Mouse (Mus musculus): ENCODE results near the gene Tctex1d4. TPM values are rescaled to one million over a fixed set of nuclear protein-coding genes. Genes with fewer than 3 reads are reported as not detected.

Tctex1d4 gene
- polyA plus RNA-seq, 1 experiment from 2014 or later = not detected

DNA sequence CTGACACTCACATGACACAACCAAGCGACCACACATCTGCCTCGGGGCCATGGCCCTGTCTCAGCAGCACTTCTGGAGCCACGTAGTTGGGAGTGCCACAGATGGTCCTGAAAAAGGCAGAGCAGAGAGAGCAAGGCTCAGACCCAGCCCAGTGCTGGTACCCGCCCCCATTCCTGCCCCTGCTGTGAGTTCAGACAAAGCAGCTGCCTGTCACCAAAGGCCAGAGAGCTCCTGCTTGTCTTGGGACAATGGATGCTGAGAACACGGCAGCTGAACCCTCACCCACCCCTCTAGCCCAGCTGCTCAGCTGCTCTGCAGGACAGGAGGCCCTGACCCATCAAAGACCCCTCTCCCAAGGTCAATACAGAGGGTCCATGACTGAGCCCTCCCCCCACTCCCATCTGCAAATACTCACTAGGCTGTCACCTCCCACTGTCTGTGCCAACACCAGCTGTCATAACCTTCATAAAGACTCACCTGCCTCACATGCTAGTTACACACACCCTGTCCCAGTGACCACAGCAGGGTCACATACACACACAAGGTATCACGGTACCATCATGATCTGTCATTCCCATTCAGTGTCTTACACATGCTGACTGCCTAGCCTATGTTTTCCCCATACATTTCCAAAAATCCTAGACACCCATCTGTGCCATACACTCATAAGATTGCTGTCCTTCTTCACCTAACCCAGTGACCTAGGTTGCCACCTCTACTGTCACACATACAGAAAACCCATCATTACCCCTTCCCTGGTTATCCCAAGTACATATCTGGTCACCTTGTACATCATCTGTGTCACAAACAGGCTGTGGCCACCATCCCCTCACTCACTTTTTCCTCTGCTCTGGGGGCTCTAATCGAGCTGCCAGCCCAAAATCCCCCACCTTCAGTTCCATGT lies 5.5 kb downstream of the Tctex1d4 start:
- Histone ChIP-seq H3K27me3 (peaks cover 30% of the 10 kb centered on the region), H3K4me1 (peaks cover 15% of the 10 kb centered on the region), H3K27ac (no peak overlapping the region), H3K36me3 (peaks cover 16% of the 10 kb centered on the region), H3K4me3 (peak overlapping the region; percentile 76; the same call in 1 of the 2 replicates), H3K9me3 (no peaks in the 10 kb centered on the region), H3K9ac (peak overlapping the region; percentile 84; the same call in 1 of the 2 replicates), H3K4me2 (peak overlapping the region; percentile 97)
- no peak for ATAC-seq (ENCODE audit: insufficient number of reproducible peaks, insufficient read depth, low FRiP score, low TSS enrichment, low read depth)
- 23% methylated on average over 7 of the region's 7 CpGs for WGBS

DNA sequence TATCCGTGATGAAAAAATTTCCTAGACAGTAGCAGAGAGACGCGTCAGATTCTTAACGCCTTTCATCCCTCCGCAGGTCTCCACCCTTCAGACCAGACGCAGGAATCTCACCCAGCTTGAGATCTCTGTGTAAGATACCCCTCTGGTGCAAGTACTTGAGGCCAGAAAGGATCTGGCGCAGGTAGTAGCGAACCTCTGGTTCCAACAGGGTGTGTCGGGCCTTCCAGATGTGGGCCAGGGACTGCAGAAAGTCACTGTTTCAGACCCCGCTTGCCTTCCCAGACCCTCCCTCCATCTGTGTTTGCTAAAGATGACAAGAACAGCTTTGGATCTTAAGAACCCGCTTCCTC lies 6.2 kb downstream of the Tctex1d4 start:
- Histone ChIP-seq H3K27ac (no peak overlapping the region), H3K9ac (peak overlapping the region; percentile 84), H3K27me3 (peaks cover 30% of the 10 kb centered on the region), H3K36me3 (peaks cover 16% of the 10 kb centered on the region), H3K4me3 (peak overlapping the region; percentile 76), H3K4me2 (peak overlapping the region; percentile 97), H3K9me3 (no peaks in the 10 kb centered on the region), H3K4me1 (peaks cover 15% of the 10 kb centered on the region)
- WGBS = 11% methylated on average over 11 of the region's 11 CpGs
- ATAC-seq (ENCODE audit: insufficient number of reproducible peaks, insufficient read depth, low FRiP score, low TSS enrichment, low read depth) = no peak

DNA sequence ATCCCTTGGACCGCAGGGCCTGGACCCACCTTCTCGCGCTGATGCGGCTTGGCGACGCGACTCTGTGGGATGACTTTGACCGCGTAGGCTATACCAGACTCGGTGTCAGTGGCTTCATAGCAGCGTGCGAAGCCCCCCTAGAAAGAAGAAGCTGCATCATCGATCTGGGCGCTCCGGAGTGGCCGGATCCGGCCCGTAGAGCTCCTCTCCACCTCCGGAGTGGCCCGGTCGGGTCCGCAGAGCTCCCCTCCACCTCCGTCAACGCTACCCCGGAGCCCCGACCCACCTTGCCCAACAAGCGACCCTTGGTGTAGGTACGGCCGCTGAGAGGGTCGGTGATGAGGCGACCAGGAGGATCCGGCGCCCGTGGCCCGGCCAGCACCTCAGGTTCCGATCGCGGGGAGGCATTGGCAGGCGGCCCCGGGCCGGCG lies 6.8 kb downstream of the Tctex1d4 start:
- ATAC-seq (ENCODE audit: insufficient number of reproducible peaks, insufficient read depth, low FRiP score, low TSS enrichment, low read depth) = peak; percentile 53; the same call in 1 of the 2 replicates
- Histone ChIP-seq H3K4me1 (peaks cover 15% of the 10 kb centered on the region), H3K4me3 (peak overlapping the region; percentile 76), H3K36me3 (peaks cover 13% of the 10 kb centered on the region), H3K27ac (no peak overlapping the region), H3K9me3 (no peaks in the 10 kb centered on the region), H3K9ac (peak overlapping the region; percentile 84), H3K4me2 (peak overlapping the region; percentile 97), H3K27me3 (peaks cover 30% of the 10 kb centered on the region)
- under 1% methylated on average over 42 of the region's 42 CpGs for WGBS

DNA sequence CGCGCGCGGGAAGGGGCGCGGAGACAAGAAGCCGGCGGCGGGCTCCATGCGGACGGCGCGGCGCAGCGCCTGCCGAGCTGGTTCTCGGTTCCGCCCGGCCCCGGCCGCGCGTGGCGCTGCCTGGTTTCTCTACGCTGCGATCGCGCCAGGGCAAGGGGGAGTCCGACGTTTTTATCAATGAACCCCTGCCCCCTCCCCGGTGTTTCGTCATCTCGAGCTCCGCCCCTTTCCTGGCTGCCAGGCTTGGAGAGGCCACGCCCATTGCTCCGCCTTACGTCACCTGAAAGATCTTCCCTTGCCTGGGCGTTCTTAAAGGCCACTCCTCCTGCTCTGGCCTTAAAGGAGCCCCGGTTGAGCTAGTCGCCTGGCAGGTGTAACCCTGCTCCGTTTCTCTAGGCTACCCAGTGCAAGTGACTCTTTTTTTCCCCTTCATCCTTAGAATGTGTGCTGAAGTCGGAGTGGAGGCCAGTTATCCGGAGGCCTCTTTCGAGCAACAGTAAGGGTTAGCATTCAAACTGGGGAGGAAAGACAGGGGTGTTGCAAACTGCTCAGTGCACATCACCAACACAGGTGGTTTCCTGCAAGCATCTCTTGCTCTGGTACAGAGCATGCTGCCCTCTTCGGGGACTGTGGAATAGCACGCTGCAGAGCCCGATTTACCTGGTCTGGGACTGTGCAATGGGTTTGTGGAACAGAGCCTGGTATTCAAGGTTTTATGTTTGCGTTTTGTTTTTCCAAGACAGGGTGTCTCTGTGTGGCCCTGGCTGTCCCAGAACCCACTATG lies 7.4 kb downstream of the Tctex1d4 start, which contains the start of gene Plk3:
Plk3 (minus strand) TSS at position 147 of the 784 bp plus-strand sequence.
- Histone ChIP-seq H3K36me3 (peaks cover 7% of the 10 kb centered on the region; the same call in 1 of the 2 replicates), H3K27ac (no peak within 1 kb of the TSS)
- WGBS = 2% methylated on average over 39 of the region's 48 CpGs

DNA sequence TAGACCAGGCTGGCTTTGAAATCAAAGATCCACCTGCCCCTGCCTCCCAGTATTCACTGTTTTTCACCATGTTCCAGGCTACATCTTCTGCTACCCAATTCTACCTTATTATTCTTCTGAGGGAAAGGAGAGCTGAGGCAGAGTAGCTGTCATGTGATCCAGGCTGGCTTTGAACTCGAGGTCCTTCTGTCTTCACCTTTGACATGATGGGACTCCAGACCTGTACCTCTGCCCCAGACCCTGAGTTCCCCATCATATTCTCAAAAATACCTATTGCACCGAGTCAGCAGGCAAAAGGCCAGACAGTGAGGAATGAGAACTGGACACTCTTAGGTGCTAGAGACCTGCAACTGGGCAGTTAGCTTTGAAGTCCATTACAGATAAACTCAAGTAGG lies 8.0 kb downstream of the Tctex1d4 start:
- H3K4me2 ChIP-seq = no peak overlapping the region
- 30% methylated on average over 2 of the region's 2 CpGs for WGBS

More for the DNA sequence above, 7.4 kb downstream of the Tctex1d4 start, which contains the start of gene Plk3:
- Histone ChIP-seq H3K4me2 (peak within 1 kb of the TSS; percentile 97), H3K9me3 (no peaks in the 10 kb centered on the region), H3K4me3 (peak within 1 kb of the TSS; percentile 76), H3K27me3 (peaks cover 30% of the 10 kb centered on the region), H3K4me1 (peaks cover 15% of the 10 kb centered on the region), H3K9ac (peak within 1 kb of the TSS; percentile 84)
- ATAC-seq (ENCODE audit: insufficient number of reproducible peaks, insufficient read depth, low FRiP score, low TSS enrichment, low read depth) = peak; percentile 82

DNA sequence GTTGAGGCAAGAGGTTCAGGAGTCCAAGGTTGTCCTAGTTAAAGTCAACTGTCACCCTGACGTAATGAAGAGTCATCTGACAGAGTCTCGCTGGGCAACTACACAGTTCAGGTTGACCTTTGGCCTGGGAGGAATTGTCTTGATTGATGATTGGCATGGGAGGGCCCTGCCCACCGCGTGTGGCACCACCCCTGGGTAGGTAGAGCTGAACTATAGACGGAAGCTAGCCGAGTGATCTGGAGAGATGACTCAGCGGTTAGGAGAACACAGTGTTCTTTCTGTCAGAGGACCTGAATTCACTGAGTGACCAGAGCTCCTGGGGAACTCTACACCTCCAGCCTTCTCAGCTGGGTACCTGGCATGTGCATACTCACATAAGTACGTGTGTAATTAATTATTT lies 9.4 kb downstream of the Tctex1d4 start:
- Histone ChIP-seq H3K4me1 (peaks cover 15% of the 10 kb centered on the region), H3K27ac (no peak overlapping the region), H3K9me3 (no peaks in the 10 kb centered on the region), H3K36me3 (no peaks in the 10 kb centered on the region), H3K27me3 (peaks cover 27% of the 10 kb centered on the region), H3K9ac (no peak overlapping the region), H3K4me3 (no peak overlapping the region), H3K4me2 (no peak overlapping the region)
- 20% methylated on average over 8 of the region's 8 CpGs for WGBS
- no peak for ATAC-seq (ENCODE audit: insufficient number of reproducible peaks, insufficient read depth, low FRiP score, low TSS enrichment, low read depth)

More for the DNA sequence above, 8.0 kb downstream of the Tctex1d4 start:
- Histone ChIP-seq H3K27me3 (peaks cover 30% of the 10 kb centered on the region), H3K4me3 (0 out of 2 replicates have a peak overlapping the region, but pooled peaks have one; percentile 76), H3K9ac (no peak overlapping the region), H3K36me3 (peaks cover 5% of the 10 kb centered on the region; the same call in 1 of the 2 replicates), H3K4me1 (peaks cover 15% of the 10 kb centered on the region), H3K27ac (no peak overlapping the region), H3K9me3 (no peaks in the 10 kb centered on the region)
- ATAC-seq (ENCODE audit: insufficient number of reproducible peaks, insufficient read depth, low FRiP score, low TSS enrichment, low read depth) = no peak

DNA sequence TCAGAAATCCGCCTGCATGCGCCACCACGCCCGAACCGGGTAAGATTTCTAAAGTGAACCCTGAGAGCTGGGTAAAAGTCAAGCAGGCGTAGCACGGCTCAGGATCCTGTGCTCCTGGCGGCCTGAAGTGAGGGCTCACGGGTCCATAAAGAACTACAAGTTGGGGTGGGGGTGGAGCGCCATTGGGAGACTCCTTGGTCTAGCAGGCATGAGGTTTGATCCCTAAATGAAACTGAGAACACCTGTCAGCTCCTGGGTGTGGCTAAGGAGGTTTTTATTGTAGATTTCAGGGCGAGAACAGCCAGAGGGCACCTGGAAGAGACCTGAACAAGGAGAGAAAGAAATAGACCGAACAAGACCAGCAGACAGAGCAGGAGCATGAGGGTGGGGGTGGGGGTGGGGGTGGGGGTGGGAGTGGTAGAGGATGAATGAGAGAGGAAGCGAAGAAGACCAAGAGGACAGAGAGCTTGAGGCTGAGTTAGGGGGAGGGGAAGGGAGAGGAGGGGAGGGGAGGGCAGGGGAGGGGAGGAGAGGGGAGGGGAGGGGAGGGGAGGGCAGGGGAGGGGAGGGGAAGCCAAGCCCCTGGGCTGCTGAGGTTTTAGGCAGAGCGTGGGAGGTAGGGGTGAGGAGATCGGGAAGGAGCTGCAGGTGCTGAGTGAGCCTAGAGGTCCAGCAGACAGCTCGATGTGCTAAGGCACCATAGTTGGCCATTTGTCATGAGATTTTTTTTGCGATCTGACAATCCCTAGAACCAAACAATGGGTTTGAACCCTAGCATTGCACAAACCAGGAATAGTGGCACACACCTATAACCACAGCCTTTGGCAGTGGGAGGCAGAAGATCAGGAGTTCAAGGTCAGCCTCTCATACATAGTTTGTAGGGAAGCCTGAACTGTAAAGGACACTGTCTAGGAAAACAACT lies 12.0 kb downstream of the Tctex1d4 start:
- Histone ChIP-seq H3K27me3 (peaks cover 3% of the 10 kb centered on the region; the same call in 1 of the 2 replicates), H3K9ac (no peak overlapping the region), H3K9me3 (no peaks in the 10 kb centered on the region), H3K4me3 (no peak overlapping the region), H3K27ac (no peak overlapping the region), H3K4me2 (no peak overlapping the region), H3K36me3 (no peaks in the 10 kb centered on the region), H3K4me1 (peaks cover 4% of the 10 kb centered on the region)
- ATAC-seq (ENCODE audit: insufficient number of reproducible peaks, insufficient read depth, low FRiP score, low TSS enrichment, low read depth) = no peak
- 63% methylated on average over 16 of the region's 17 CpGs for WGBS

DNA sequence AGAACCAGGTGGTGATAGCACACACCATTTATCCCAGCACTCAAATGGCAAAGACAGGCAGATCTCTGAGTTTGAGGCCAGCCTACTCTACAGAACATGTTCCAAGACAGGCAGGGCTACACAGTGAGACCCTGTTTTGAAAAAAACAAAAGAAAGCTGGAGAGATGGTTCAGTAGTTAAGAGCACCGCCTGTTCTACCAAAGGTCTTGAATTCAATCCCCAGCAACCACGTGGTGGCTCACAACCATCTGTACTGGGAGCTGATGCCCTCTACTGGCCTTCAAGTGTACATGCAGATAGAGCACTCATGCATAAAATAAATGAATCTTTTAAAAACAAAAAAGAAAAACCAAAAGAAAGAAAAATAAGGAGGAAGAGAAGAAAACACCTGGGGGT lies 12.6 kb downstream of the Tctex1d4 start:
- H3K9me3 ChIP-seq = no peaks in the 10 kb centered on the region
- WGBS = 2% methylated on average over 2 of the region's 2 CpGs
- no peak for ATAC-seq (ENCODE audit: insufficient number of reproducible peaks, insufficient read depth, low FRiP score, low TSS enrichment, low read depth)

DNA sequence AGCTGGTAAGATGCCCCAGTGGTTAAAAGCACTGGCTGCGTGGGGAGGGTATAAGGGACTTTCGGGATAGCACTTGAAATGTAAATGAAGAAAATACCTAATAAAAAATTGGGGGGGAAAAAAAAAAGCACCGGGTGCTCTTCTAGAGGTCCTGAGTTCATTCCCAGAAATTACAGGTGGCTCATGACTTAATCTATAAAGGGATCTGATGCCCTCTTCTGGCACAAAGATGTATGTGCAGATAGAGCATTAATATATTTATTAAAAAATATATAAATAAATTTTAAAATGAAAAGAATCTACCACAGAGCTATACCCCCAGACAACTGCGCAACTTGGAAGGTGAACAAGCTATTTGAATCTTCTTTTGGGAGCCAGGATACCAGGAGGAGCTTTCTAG lies 14.0 kb downstream of the Tctex1d4 start:
- H3K27me3 ChIP-seq = 0 out of 2 replicates have a peak, but pooled peaks cover 3% of the 10 kb centered on the region
- WGBS = 31% methylated on average over 4 of the region's 4 CpGs
- H3K4me1 ChIP-seq = no peaks in the 10 kb centered on the region
- no peak overlapping the region for H3K27ac ChIP-seq
- no peaks in the 10 kb centered on the region for H3K9me3 ChIP-seq
- no peak overlapping the region for H3K9ac ChIP-seq
- H3K36me3 ChIP-seq = no peaks in the 10 kb centered on the region
- ATAC-seq (ENCODE audit: insufficient number of reproducible peaks, insufficient read depth, low FRiP score, low TSS enrichment, low read depth) = no peak
- H3K4me2 ChIP-seq = no peak overlapping the region
- H3K4me3 ChIP-seq = no peak overlapping the region

More for the DNA sequence above, 12.6 kb downstream of the Tctex1d4 start:
- Histone ChIP-seq H3K4me2 (no peak overlapping the region), H3K36me3 (no peaks in the 10 kb centered on the region), H3K9ac (no peak overlapping the region), H3K27me3 (peaks cover 3% of the 10 kb centered on the region; the same call in 1 of the 2 replicates), H3K4me3 (no peak overlapping the region), H3K27ac (no peak overlapping the region), H3K4me1 (peaks cover 2% of the 10 kb centered on the region)

DNA sequence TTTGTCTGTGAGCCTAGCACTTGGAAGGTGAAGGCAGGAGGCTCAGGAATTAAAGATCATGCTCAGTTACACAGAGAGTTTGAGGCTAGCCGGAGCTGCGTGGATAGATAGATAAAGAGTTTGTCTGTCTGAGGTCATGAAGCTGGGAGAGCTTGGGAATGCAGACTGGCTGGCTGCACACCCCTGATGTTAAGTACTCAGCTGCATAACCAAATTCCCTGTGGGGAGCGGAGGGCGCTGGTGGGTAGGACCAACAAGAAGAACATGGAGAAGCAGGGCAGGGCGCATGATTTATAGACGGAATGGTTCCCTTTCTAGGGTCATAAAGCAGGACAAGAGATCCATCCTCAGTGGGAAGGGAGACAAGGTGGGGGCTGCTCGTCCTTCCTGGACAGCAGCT lies 16.4 kb downstream of the Tctex1d4 start:
- WGBS = 63% methylated on average over 7 of the region's 7 CpGs
- no peak for ATAC-seq (ENCODE audit: insufficient number of reproducible peaks, insufficient read depth, low FRiP score, low TSS enrichment, low read depth)
- Histone ChIP-seq H3K4me3 (no peak overlapping the region), H3K27ac (no peak overlapping the region), H3K4me2 (no peak overlapping the region), H3K36me3 (no peaks in the 10 kb centered on the region), H3K9ac (no peak overlapping the region), H3K9me3 (no peaks in the 10 kb centered on the region), H3K27me3 (no peaks in the 10 kb centered on the region), H3K4me1 (no peaks in the 10 kb centered on the region)
